Mouse (Mus musculus): Measurements from ENCODE around the gene Elk3. TPM values are rescaled to one million over a fixed set of nuclear protein-coding genes. Genes with fewer than 3 reads are reported as not detected.
A peak's percentile ranks its signal among the peaks of the same experiment; 100 is the strongest.

Elk3 gene
- polyA plus RNA-seq, 1 experiment from 2014 or later: 18.2 TPM

- DNase-seq (ENCODE audit: low spot score): peak; percentile 72
These were observed 16.3 kb downstream of the Elk3 start for GRCm38 (mm10) chr10:93294547-93295219.

DNA sequence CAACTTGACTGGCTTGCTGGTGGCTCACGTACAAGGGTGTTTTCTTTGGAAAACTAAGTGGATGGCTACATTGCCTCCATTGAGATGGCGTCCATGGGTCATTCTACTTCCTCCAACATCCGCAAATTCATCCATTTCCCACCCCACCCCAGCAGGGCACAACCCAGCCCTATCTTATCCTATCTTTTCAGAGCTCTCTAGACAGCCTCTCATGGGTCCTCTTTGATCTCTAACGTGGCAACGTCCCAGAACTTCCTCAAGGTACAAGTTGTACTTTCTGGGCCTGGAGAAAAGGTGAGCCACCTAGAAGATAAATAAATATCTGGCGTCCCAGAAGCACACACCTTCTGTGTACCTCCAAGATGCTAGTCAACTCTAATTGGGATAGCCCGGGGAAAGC, 17.3 kb downstream of the Elk3 start:
- no peak for DNase-seq (ENCODE audit: low spot score)

GRCm38 (mm10) chr10:93291843-93292242, 19.1 kb downstream of the Elk3 start:
- peak; percentile 82 for DNase-seq (ENCODE audit: low spot score)

DNA sequence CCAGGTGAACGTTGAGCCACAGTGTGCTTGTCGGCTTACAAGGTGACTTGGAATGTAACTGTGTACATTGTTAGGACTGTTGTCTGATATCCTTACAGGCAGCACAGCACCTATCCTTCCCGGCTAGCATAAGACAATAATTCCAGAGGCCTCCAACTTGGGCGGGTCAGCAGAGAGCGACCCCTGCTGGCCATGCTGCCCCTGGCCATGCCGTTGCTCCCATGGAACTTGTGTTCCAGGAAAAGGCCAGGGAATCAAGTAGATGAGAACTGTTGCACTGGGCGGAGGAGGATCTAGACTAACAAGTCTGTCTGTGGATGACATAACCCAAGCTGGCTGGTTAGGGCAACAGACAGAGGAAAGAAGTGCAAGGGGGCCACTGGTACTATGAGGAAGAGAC, 19.6 kb downstream of the Elk3 start:
- DNase-seq (ENCODE audit: low spot score): no peak

GRCm38 (mm10) chr10:93289404-93289803, 21.5 kb downstream of the Elk3 start:
- DNase-seq (ENCODE audit: low spot score): no peak

DNA sequence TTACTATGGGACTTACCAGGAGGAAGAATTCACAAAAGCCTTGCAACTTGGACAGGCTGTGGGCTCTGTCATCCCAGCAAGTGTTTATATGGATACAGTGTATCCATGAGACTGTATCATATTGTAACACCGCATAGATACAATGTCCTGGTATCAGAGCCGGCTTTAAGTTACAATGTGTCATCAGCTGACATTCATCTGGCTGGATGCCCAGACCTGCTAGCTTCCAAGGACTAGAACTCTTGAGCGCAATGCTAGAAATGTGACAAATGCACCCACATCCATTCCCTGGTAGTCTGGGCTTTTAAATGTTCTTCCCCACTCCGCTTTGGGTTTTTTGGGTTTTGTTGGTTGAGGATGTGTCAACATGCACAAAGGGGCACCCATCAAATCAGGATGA, 22.6 kb downstream of the Elk3 start:
- no peak for DNase-seq (ENCODE audit: low spot score)

DNA sequence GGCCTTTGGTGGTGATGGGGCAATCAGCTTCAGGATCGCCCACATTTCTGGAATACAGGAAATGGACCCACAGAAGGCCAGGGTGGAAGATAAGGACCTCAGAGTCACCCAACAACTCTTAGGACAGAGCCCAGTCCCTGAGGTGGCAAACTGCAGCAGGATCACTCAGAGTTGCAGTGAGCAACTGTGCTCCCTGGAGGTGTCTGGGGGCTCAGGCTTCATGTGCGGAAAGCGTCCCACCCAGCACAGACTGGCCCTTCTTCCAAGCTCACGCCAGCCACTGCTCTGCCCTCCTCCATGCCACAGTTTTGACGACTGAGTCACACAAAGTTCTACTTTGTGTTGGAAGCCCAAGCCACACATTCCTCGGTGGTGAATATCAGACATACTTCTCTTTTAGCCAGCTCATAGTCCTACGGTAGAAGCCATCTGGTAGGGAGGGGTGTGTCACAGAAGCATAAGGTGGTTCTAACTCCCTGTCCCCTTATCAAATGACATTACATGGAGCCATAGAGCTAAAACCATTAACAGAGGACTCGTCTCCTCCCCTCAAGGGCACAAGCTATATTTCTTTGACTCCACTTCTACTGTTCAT, 23.3 kb downstream of the Elk3 start:
- DNase-seq (ENCODE audit: low spot score): no peak

GRCm38 (mm10) chr10:93285489-93285888, 25.4 kb downstream of the Elk3 start:
- no peak for DNase-seq (ENCODE audit: low spot score)

- no peak for DNase-seq (ENCODE audit: low spot score)
These were observed 27.7 kb downstream of the Elk3 start for GRCm38 (mm10) chr10:93283258-93283657.

DNA sequence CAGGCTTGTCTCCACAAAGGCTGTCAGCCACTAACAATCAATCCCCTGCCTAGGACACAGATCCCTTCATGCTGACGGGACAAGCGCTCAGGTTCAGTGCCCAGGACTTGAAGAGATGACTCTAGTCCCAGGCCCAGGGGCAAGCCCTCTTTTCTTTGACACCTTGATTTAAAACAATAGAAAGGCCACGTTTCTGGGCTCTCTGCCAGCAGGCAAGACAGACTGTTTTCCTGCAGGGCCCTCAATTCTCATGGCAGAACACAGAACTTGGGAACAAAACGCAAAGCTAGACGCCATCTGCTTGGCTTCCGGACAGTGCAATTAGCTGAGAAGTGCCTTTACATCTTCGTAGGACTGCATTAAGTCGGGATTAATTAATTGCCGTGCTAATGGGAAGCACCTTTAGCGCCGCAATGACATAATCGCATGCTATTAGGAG, 28.4 kb downstream of the Elk3 start:
- no peak for DNase-seq (ENCODE audit: low spot score)

DNA sequence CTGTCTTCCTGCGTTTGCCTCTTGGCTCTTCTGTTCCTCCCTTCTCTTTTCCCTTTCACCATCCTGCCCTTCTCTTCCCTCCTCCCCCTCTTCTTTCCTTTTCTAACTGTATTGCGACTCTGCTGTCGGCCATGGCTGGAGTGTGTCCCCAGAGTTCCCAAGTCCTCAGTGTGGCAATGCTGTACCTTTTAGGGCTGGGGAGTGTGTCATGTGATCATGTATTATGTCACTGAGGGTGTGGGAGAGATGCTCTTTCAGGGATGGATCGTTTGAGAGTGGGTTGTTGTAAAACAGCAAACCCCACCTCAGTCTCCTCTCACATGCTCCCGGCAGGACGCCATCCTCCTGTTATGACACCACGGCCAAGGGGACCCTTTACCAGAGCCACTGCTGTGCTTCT, 29.8 kb downstream of the Elk3 start:
- no peak for DNase-seq (ENCODE audit: low spot score)

GRCm38 (mm10) chr10:93280586-93280985, 30.3 kb downstream of the Elk3 start:
- no peak for DNase-seq (ENCODE audit: low spot score)

- no peak for DNase-seq (ENCODE audit: low spot score)
These were observed 31.9 kb downstream of the Elk3 start for GRCm38 (mm10) chr10:93279062-93279461.

DNA sequence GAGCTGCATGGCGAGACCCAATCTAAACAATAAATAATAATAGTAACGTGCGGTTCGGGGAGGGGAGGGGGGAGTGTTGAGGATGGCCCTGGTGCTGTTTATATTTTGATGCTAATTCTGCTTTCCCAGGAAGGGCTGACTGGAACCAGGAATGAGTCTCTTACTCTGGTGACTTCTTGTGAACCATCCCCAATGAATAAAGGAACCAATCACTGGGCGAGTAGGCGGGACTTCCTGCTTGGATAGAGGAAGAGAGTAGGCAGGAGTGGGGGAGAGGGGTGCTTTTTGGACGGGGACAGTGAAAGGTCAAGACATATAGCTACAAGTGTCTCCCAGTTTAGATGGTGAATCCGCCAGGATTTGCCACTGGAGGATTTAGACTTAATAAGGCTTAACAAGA, 32.6 kb downstream of the Elk3 start:
- DNase-seq (ENCODE audit: low spot score): no peak

GRCm38 (mm10) chr10:93276857-93277256, 34.1 kb downstream of the Elk3 start:
- no peak for DNase-seq (ENCODE audit: low spot score)

- DNase-seq (ENCODE audit: low spot score): peak; percentile 44
These were observed 34.6 kb downstream of the Elk3 start for GRCm38 (mm10) chr10:93276349-93276763.

DNA sequence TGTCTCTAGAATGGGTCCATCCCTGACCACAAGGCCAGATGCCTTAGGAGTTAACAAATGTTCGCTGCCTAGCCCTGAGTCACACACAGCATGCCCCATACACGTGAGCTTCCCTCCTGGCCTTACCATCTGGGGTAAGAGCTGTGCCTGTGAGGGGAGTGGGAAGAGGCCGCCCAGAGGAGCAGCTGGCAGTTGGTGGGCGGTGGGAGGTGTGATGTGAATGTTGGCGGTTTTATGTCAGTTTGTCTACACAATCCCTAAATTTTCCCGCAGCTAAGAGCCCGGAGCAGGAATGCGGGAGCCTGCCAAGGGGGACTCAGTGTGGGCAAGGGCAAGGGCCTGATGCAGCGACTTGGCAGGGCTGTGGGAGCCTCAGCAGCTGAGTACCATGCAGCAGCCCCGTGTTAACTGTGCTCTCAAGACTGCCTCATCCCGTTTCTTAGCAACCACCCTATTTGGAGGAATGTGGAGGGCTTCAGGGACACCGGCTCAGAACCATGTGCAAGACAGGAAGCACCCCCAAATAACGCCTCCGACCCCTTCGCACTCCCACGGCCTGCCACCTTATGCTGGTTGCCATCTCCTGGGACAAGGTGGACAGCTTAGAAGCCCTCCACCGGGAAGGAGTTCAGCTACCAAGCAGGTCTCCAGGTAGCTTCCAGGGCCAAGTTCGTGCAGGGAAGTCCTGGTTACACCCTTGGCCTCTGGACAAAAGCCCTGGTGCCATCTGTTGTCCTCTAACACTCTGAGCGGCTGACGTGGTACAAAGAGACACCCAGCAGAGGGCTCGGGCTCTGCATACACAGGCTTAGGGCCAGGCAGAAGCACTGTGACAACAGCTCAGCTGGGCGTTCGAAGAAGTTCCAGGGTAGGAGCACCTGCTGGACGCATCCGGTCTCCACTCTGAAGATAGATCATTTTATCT, 35.5 kb downstream of the Elk3 start:
- no peak for DNase-seq (ENCODE audit: low spot score)

DNA sequence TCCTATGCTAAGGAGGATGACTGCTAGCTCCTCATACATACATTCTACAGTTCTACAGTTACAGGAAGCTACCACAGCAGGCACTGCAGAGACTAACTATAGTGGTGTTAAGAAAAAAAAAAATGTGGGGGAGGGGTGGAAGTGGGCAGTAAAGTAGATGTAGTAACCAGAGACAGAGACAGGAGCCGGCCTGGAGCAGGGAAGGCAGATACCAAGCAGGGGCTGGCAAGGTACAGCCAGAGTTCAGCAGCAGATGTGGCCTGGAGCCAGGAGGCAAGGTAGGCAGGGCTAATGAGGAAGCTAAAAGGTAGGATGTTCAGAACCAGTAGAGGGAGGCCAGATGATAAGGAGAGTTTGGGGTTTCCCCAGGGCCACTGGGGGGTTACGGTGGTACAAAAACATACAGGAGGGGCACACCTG, 36.6 kb downstream of the Elk3 start:
- peak; percentile 52 for DNase-seq (ENCODE audit: low spot score)

DNA sequence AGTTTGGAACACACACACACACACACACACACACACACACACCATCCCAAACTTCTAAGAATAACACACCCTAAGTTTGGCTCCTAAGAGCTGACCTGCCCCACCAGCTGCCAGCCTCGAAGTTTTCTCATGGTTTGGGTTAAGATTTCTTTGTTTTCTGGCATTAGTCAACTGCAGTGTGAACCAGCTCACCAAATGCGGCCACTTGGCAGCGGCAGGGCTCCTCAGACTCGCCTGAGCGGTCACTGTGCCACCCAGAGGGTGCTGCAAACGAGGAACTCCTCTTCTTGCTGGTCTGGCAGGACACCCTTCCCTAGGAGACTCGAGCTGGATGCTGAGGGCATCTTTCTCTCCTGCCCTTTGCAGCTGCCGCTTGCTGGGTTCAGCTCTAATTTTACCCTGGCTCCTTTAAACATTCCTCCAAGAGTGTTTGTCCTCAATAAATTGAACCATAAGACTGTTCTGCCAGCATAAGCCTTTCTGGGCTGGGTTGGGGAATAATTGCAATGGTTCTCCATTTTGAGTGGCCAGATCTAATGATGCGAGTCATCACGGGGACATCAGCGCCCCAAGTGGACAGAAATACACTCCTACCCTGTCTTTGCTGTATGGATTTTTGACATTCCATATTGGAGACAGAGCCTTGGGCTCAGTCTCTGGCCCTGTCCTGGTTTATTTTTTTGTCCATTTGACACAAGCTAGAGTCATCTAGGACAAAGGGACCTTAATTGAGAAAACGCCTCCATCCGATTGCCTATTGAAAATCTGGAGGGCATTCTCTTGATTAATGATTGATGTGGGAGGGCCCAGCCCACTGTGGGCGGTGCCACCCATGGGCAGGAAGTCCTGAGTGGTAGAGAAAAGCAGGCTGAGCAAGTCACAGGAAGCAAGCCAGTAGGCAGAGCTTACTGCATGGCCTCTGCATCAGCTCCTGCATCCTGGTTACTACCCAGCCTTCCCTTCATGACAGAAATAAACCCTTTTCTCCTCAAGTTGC, 37.7 kb downstream of the Elk3 start:
- peak; percentile 47 for DNase-seq (ENCODE audit: low spot score)

DNA sequence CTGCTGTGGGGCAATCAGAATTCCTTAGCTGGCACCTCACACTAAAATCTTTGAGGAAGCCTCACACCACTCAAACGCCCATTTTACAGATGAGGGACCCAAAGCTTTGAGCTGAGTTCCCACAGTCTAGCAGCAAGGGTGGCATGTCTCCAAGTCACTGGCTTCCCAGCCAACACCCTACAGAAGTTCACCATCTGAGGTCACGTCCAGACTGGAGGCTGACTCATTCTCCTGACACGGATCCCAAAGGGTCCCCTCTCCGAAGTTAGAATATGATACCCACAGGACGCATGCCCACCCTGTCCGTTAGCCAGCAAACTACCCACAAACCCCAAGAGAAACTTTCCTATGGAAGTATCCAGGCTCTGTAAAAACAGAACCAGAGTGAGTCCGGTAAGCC, 39.1 kb downstream of the Elk3 start:
- DNase-seq (ENCODE audit: low spot score): no peak

DNA sequence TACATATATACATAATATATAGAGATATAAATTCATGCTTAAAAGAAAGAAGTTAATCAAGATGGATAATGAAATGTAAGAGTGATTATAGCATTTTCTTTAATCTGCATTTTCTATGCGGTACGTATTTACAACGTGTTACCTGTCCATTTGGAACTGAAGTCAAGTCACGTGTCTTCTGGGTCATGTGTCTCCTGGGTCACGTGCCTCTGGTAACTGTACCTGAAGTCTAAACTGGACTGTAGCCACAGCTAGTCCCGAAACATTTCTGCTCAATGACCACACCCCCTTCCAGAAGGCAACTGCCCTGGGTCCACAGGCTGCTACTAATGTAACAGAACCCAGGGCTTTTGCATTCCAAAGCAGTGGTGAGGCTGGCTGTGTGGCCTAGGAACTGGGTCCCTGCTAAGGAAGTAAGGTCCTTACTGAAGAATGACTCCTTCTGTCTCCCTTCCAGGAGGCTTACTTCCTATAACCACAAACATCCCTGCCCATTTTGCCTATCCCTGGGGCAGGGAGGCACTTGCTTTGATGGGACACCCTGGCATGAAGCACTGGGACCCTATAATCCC, 40.0 kb downstream of the Elk3 start:
- no peak for DNase-seq (ENCODE audit: low spot score)

Measured in thymus, postnatal 0 days (tissue).